Mouse (Mus musculus) embryonic fibroblast, embryonic 13.5 days (primary cell): ENCODE results near the gene Cacnb4.

Experiments
- CTCF ChIP-seq: IDR thresholded peaks from 2 replicates; pipeline ENCODE4 v1.5.1; 2011; ENCODE audit warnings: mild to moderate bottlenecking, control low read depth, low read length, moderate library complexity, borderline replicate concordance; ENCODE audit not compliant: insufficient read depth
- POLR2A ChIP-seq: IDR thresholded peaks from 2 replicates; pipeline ENCODE4 v1.6.1; 2011; ENCODE audit warnings: low read depth, mild to moderate bottlenecking, control low read depth, low read length, moderate library complexity

DNA sequence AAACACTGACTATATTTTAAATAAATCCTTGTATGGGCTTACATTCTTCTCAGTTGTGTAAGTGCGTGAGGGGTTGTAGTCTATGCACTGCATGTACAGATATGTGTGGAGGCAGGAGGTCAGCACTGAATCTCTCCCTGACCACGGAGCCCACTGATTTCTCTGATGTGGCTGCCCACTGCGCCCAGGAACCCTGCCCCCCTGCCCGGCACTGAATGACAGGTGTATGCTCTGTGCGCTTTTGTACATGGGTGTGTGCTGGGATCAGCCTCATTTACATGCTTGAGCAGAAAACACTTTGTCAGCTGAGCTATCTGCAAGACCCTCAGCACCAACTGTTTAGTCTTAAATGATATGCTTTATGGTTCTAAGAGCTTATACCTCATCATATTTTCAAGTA lies 271.4 kb downstream of the Cacnb4 start:
- TF ChIP-seq CTCF, result no peak
- TF ChIP-seq POLR2A, result no peak
